Mouse (Mus musculus) skeletal muscle tissue, adult 2 months (tissue): Measurements from ENCODE around the gene Serhl.

Source experiments
- DNase-seq: peaks from one replicate; pipeline ENCODE4 v3.0.0-alpha.2; 2012; ENCODE audit warnings: low read depth, low spot score

Gene Serhl

GRCm38 (mm10) chr15:83161062-83161748 lies 71.9 kb downstream of the Serhl start:
- no peak for DNase-seq

- no peak for DNase-seq
Observed at GRCm38 (mm10) chr15:83162001-83162400, 72.7 kb downstream of the Serhl start.

- DNase-seq = no peak
Observed at GRCm38 (mm10) chr15:83162818-83163485, 73.6 kb downstream of the Serhl start.

- DNase-seq = no peak
Observed at GRCm38 (mm10) chr15:83164971-83165471, 75.7 kb downstream of the Serhl start.

GRCm38 (mm10) chr15:83165526-83166315 lies 76.4 kb downstream of the Serhl start:
- no peak for DNase-seq
